Mouse (Mus musculus) layer of hippocampus, adult 2 months (tissue): ENCODE measurements around the gene Ddx51. TPM values are rescaled to one million over a fixed set of nuclear protein-coding genes. Genes with fewer than 3 reads are reported as not detected.
A peak's percentile ranks its signal among the peaks of the same experiment; 100 is the strongest.

Experiments used
- DNase-seq, 2 experiments: peaks; one replicate each; pipeline ENCODE4 v3.0.0; 2022; ENCODE audit warnings: low spot score in 2 of 2
- H3K27ac ChIP-seq: fragments of 200-600 bp; 2 replicates; pipeline ENCODE4 v1.8.1; 2022
- H3K4me3 ChIP-seq: fragments of 200-600 bp; 2 replicates; pipeline ENCODE4 v1.8.1; 2022; ENCODE audit warnings: mild to moderate bottlenecking
- CTCF ChIP-seq: fragments of 200-600 bp; conservative IDR thresholded peaks from 2 replicates; pipeline ENCODE4 v1.8.1; 2022; ENCODE audit warnings: antibody characterized with exemption, mild to moderate bottlenecking, moderate library complexity
- total RNA-seq, 2 experiments: library from RNA; stranded (reverse); gene quantifications; 2 replicates each; pipeline ENCODE4 v1.2.3; 2021

Ddx51 gene
- total RNA-seq, 2 experiments from 2014 or later, result 31.2 to 35.0 TPM

DNA sequence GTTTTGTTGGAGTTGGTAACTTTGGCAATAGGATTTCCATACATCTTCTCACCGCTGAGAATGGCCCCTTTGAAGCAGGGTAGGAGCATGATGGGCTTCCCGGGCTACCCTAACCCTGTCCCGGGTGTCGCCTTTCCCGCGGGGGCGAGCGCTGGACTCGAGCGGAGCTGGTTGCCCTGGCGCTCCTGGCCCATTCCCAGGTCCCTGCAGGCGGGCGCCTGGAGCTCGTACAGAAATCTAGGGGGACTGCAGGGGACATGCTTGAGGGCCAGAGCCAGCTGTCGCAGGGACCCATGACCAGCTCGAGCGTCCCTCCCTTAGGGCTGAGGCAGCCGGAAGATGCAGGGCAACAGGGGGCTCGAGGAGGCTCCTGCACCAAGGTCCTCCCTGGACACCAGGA, 25.1 kb upstream of the Ddx51 start:
- DNase-seq, result no peak
- no peak overlapping the region for H3K27ac ChIP-seq
- H3K4me3 ChIP-seq, result no peak overlapping the region
- TF ChIP-seq CTCF, result no peak

DNA sequence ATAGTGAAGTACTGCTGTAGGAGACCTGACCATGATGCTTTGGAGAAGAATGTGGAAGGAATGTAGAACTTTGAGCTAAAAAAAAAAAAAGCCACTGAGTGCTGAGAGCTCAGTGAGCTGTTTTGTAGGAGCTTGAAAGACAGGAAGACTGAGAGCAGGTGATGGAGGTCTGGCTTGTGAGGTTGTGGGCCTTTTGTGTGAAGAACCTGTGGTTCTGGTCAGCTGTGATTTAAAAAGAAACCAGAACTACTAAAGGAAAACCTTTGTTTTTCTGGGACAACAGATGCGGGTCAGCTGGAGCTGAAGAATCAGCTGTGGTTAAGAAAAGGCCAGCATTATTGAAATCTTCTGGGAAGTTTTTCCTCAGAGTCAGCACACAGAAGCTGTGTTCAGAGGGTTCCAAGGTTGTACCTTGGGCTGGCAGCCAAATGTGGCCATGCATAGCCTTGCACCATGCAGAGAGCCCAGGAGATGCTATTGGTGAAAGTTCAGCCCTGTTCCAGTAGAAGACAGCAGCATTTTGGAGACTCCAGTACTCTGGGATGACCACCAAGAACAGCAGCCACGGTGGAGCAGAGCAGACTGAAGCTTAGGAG, 23.6 kb upstream of the Ddx51 start:
- no peak for DNase-seq
- Histone ChIP-seq H3K27ac (no peak overlapping the region), H3K4me3 (no peak overlapping the region)
- TF ChIP-seq CTCF, result no peak

DNA sequence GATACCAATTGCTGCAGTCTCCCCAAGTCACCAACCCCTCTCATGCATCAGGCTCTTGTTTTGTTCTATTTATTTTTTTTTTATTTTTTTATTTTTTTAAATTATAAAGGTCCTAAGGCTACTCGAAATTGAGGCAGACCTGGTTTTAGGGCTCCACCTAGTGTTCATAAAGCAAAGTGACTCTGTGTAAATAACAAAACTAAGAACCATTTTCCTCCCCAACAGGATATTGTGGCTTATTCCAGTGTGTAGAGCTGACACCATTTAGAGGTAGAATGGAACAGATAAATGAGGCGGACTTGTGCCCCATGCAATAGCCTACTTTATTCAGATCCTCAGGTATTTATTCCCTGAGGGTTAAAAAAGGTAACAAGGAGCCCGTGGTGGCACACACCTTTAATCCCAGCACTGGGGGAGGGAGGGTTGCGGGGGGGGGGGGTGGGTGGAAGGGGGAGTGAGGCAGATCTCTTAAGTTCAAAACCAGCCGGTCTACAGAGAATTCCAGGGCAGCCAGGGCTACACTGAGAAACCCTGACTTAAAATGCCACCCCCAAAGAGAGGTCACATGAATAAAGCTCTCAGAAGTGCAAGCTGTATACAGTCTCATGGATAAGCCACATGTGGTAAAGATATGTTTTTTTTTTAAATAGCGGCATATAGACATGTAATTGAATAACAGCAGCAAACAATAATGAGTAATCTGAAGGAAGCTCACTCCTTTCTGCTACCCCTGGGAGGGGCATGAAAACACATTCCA, 17.1 kb upstream of the Ddx51 start:
- H3K27ac ChIP-seq, result no peak overlapping the region
- peak; percentile 89 for TF ChIP-seq CTCF
- no peak overlapping the region for H3K4me3 ChIP-seq
- DNase-seq, result peak; percentile 27 to 51

DNA sequence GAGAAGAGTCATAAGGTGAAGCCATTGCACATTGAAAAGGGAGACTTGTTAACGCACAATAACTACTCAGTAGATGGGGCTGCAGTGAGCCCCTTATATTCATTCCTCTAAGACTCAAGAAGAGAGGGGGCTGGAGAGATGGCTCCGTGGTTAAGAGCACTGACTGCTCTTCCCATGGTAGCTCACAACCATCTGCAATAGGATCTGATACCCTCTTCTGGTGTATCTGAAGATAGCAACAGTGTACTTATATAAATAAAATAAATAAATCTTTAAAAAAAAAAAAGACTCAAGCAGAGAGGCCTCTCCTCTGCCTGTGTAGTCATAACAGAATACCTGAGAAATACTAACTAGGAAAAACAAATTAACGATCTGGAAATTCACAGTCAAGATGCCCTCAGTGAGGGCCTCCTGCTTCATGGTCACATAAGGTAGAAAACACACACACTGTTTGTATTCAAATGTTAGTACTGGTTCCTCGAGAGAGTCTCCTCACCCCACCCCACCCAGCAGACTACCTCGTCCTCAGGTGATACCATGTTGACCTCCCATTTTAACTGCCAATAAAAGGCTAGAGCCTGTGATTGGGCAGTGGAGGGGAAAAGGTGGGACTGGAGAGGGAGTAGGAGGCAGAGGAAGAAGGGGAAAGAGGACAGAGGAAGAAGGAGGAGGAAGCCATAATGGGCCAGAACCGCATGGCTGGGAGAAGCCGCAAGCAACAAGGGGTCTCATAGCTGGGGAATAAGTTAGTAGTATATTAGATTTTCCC, 14.8 kb upstream of the Ddx51 start:
- TF ChIP-seq CTCF, result peak; percentile 49
- no peak overlapping the region for H3K27ac ChIP-seq

DNA sequence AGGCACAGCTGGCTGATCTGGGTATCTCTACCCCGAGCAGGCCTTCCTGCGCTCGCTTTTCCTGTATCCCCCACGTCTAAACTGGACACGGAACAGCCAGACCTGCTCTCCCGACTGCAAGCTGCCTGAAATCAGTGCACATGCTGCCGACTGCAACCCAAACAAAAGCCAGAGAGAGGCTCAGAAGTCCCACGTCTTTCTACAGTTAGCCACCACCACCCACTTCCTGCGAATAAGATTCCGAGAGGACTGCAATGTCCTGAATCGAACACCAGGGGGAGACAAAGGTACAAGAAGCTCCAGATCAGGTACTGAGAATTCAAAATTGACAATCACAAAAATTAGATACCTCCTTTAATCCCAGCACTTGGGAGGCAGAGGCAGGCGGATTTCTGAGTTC, 13.8 kb upstream of the Ddx51 start:
- Histone ChIP-seq H3K27ac (no peak overlapping the region), H3K4me3 (peak overlapping the region; percentile 28; the same call in 1 of the 2 replicates)
- peak; percentile 80 to 84 for DNase-seq
- peak; percentile 93 for TF ChIP-seq CTCF

More for the DNA sequence above, 14.8 kb upstream of the Ddx51 start:
- no peak overlapping the region for H3K4me3 ChIP-seq
- DNase-seq, result no peak

DNA sequence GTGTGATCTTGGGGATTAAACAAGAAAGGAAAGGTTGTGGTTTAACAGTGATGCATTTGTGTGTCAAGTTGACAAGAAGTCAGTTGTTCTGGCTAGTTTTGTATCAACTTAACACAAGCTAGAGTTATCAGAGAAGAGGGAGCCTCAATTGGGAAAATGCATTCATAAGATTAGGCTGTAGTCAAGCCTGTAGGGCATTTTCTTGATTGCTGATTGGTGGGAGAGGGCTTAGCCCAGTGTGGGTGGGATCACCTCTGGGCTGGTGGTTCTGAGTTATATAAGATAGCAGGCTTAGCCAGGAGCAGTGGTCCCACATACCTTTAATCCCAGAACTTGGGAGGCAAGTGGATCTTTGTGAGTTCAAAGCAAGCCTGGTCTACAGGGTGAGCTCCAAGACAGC, 6.9 kb upstream of the Ddx51 start:
- no peak for DNase-seq
- no peak overlapping the region for H3K4me3 ChIP-seq
- TF ChIP-seq CTCF, result no peak
- H3K27ac ChIP-seq, result no peak overlapping the region

DNA sequence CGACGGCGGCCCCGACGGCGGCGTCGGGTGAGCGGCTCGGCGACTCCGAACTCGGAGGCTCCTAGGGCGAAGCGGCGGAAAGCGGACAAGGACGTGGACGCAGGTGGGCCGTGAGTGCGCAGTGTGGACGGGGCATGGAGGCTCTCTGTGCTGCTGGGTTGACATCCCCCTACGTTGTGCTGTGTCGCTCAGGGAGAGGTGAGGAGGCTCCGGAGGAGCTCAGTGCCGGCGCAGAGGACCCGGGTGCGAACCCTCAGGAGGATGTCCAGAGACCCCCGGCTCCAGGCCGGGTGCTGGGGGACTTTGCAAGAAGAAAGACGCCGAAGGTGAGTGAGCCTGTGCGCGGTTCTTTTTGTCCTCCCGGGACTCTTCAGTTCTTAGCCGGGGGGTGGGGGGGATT, 435 bp downstream of the Ddx51 start:
- H3K27ac ChIP-seq, result peak overlapping the region; percentile 73
- no peak for TF ChIP-seq CTCF
- H3K4me3 ChIP-seq, result peak overlapping the region; percentile 97
- DNase-seq, result no peak

DNA sequence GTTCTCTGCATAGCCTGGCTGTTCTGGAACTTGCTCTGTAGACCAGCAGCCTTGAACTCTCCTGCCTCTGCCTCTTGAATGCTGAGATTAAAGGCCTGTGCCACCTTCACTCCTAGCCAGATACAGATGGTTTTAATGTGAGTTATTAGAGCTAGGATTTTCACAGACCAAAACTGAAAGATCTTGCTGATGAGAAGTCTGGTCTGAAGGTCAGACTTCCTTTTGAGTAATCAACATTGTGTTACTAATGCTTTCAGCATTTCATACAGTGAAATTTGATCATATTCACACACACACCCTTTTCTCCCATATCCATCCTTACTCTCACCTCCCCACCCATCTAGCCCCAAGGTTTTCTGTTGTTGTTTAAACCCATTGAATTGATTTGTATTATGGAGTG, 6.4 kb downstream of the Ddx51 start:
- no peak for TF ChIP-seq CTCF
- Histone ChIP-seq H3K4me3 (no peak overlapping the region), H3K27ac (no peak overlapping the region)
- DNase-seq, result no peak

DNA sequence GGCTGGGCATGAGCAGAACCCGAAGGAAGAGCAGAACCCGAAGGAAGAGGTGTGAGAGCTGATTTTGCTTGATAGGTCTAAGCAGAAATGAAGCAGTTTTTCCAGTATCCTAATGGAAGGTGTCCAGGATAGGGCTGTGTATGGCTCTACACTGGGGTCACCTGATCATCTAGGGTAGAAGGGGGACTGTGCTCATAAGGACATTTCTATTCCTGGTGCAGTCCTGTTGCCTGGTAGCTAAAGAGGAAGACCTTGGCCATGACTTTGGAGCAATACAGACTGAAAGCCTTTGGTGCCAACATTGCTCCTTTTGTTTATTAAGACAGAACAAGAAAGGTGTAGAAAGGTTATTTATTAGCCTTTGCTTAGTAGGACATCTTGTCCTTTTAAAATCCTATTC, 10.8 kb downstream of the Ddx51 start:
- no peak overlapping the region for H3K27ac ChIP-seq
- TF ChIP-seq CTCF, result no peak
- no peak overlapping the region for H3K4me3 ChIP-seq
- DNase-seq, result no peak

DNA sequence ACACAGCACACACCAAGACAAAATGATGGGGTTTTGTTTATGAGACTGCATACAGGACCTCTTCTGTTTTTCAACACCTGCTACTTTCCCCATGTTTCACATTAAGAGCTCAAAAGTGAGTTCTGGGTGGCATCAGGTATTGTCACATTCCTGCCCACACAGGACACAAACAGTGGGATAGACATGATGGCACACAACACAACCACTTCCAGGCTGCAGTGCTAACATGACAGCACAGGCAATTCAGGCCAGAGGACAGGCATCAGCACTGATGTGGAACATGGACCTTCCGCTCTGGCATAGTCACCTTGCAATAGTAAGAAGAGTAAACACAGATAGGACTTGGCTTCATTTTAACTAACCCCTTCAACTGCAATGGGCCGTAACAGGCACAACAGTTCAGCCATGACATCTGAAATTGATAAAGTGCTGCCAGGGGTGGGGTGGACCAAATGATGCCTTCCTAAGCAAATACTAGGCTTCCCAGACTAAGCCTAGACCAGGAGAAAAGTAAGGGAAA, 11.6 kb downstream of the Ddx51 start:
- TF ChIP-seq CTCF, result no peak
- Histone ChIP-seq H3K4me3 (no peak overlapping the region), H3K27ac (no peak overlapping the region)
- no peak for DNase-seq

DNA sequence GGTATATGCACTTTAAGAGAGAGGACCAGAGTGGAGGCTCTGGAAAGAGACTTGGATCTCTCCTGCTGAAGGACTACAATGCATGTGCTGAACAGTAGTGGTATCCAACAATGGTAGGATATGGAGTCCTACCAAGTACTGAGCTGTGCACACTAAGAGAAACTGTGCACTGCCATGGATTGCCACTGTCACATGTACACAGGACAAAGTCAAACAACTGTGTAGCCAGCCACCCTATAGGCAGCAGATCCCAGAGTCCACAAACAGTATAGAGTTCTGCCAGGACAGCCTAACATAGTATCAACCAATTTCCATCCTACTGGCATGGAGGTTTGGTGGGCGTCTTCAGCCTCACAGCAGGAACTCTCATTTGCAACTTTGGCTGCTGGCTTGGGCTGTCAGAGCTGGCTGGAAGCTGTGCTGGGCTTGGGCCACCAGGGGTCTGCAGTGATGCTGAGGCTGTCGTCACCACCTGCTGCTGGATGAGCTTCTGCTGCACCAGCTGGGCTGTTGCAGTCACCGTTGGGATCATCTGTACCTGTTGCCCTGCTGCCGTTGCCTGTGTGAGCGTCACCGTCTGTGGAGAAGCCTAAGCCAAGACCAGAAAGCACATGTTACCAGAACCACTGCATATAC, 12.4 kb downstream of the Ddx51 start:
- peak overlapping the region; percentile 10; the same call in 1 of the 2 replicates for H3K27ac ChIP-seq
- H3K4me3 ChIP-seq, result no peak overlapping the region
- no peak for DNase-seq
- 0 out of 2 replicates have a peak, but pooled peaks have one; percentile 4 for TF ChIP-seq CTCF

DNA sequence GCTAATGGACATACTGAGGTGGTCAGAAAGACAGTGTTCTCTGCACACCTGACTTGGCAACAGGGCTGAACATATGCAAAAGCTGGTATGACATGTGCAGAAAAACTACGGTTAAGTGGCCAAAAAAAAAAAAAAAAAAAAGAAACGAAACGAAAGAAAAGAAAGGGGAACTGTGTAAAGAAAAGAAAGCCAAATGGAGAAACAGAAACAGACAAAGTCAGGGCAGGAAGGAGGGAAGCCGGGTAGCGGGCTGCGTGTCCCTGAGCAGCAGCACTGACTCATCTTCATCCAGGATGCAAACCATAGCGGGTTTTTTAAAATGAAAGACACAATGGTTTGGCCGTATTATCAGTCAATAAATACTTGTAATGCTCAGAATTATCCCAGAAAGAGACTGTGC, 28.8 kb downstream of the Ddx51 start:
- DNase-seq, result no peak
- TF ChIP-seq CTCF, result no peak
- Histone ChIP-seq H3K27ac (peak overlapping the region; percentile 43; the same call in 1 of the 2 replicates), H3K4me3 (no peak overlapping the region)

DNA sequence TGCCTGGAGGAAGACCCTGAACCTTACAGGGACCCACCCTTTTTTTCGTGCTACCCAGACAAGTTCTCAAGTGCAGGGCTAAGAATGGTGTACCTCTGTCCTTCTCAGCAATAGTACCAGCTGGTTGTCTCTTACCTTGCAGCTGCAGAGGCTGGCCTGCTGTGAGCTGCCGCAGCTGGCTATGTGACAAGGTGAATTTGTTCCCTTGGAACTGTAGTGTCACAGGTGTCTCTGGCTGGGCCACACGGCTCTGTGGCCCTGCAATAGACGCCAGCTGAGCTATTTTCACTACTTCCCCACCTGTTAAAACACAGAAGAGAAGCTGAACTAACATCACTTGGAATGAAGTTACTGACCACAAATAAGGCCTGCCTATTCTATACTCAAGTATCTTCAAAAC, 45.4 kb downstream of the Ddx51 start:
- no peak for DNase-seq
- TF ChIP-seq CTCF, result no peak
- H3K4me3 ChIP-seq, result no peak overlapping the region
- H3K27ac ChIP-seq, result no peak overlapping the region
